Comparison of ENCODE assay signal across 27 mouse cellular contexts in genomic region chr16:29764376-29764775, GRCm38 (mm10).
DNase-seq lines count a peak whose midpoint lies in the region; ATAC-seq and TF ChIP-seq lines count a peak whose summit lies in the region.
"Had no signal": no experiment of that assay in that cellular context is flagged by ENCODE, and none has a peak within 500 bp of the region (broad histone marks: within the 10 kb centered on the region; RNA-seq: fewer than 3 reads in every experiment).

No protein-coding gene starts in this region.

- peaks cover 39% of the 10 kb centered on the region for H3K27me3 ChIP-seq in megakaryocyte, embryonic 14.5 days (replicated peaks)
- no peaks in the 10 kb centered on the region for H3K27me3 ChIP-seq in stomach, postnatal 0 days (ENCODE audit: control insufficient read depth, insufficient read depth, low read length)
- H3K27me3 ChIP-seq: embryonic facial prominence, embryonic 13.5 days; embryonic facial prominence, embryonic 15.5 days; forebrain, embryonic 15.5 days; Patski had no signal

- 61% methylated on average over 1 of the region's 1 CpGs for WGBS in stomach, postnatal 0 days

- H3K36me3 ChIP-seq in megakaryocyte, embryonic 14.5 days (replicated peaks; ENCODE audit: low read length), result no peaks in the 10 kb centered on the region
- no peaks in the 10 kb centered on the region for H3K36me3 ChIP-seq in stomach, postnatal 0 days (ENCODE audit: control insufficient read depth, insufficient read depth, low read length)
- H3K36me3 ChIP-seq: embryonic facial prominence, embryonic 13.5 days; embryonic facial prominence, embryonic 15.5 days; forebrain, embryonic 15.5 days; G1E had no signal

- no peak for TF ChIP-seq EP300 in stomach, postnatal 0 days (optimal IDR thresholded peaks at IDR 0.05)

- no peak overlapping the region for H3K4me2 ChIP-seq in stomach, postnatal 0 days (replicated peaks; ENCODE audit: low read depth)
- H3K4me2 ChIP-seq: embryonic facial prominence, embryonic 13.5 days; embryonic facial prominence, embryonic 15.5 days; forebrain, embryonic 13.5 days; forebrain, embryonic 15.5 days had no signal

- no peak for TF ChIP-seq CTCF in stomach, postnatal 0 days (IDR thresholded peaks at IDR 0.05; ENCODE audit: low read depth)

- H3K9ac ChIP-seq in stomach, postnatal 0 days (ENCODE audit: low read length), result no peak overlapping the region
- H3K9ac ChIP-seq: embryonic facial prominence, embryonic 13.5 days; embryonic facial prominence, embryonic 15.5 days; forebrain, embryonic 13.5 days; forebrain, embryonic 15.5 days; forebrain, postnatal 0 days had no signal

- peak; percentile 61 for DNase-seq in ES-CJ7 (ENCODE audit: low read depth, low spot score)
- DNase-seq in ZHBTc4 (ENCODE audit: low read depth, low spot score), result peak; percentile 77
- no peak for DNase-seq in stomach, postnatal 0 days (ENCODE audit: low spot score)
- no peak for DNase-seq in adrenal gland, postnatal 4 days (ENCODE audit: low spot score in 2 of 2)
- no peak for DNase-seq in heart, adult 18-20 months
- DNase-seq: adrenal gland, adult 8-10 months; adrenal gland, postnatal 14 days; adrenal gland, postnatal 36 days; cerebellum, adult 11 months; cerebellum, adult 18-20 months; cerebellum, adult 8-10 months; cerebellum, adult 9-11 months; cerebellum, postnatal 14 days; cerebellum, postnatal 36 days; embryo, embryonic 11 days; forebrain, postnatal 0 days had no signal

- no peak overlapping the region for H3K27ac ChIP-seq in stomach, postnatal 0 days (replicated peaks)
- H3K27ac ChIP-seq: embryonic facial prominence, embryonic 13.5 days; embryonic facial prominence, embryonic 15.5 days; forebrain, embryonic 13.5 days; forebrain, embryonic 15.5 days had no signal

- peaks cover 12% of the 10 kb centered on the region for H3K4me1 ChIP-seq in megakaryocyte, embryonic 14.5 days
- no peaks in the 10 kb centered on the region; the same call in 1 of the 2 replicates for H3K4me1 ChIP-seq in stomach, postnatal 0 days (replicated peaks; ENCODE audit: control insufficient read depth, insufficient read depth)
- H3K4me1 ChIP-seq: forebrain, embryonic 15.5 days had no signal

- H3K9me3 ChIP-seq in megakaryocyte, embryonic 14.5 days, result peaks cover 27% of the 10 kb centered on the region
- no peaks in the 10 kb centered on the region for H3K9me3 ChIP-seq in stomach, postnatal 0 days (ENCODE audit: control insufficient read depth, low read length)
- H3K9me3 ChIP-seq: embryonic facial prominence, embryonic 13.5 days; embryonic facial prominence, embryonic 15.5 days; forebrain, embryonic 15.5 days had no signal

- H3K4me3 ChIP-seq in megakaryocyte, embryonic 14.5 days (replicated peaks), result peak overlapping the region; percentile 53
- H3K4me3 ChIP-seq in stomach, postnatal 0 days (ENCODE audit: low read depth, low read length), result no peak overlapping the region
- H3K4me3 ChIP-seq: embryonic facial prominence, embryonic 13.5 days; embryonic facial prominence, embryonic 15.5 days; erythroblast, embryonic 14.5 days; forebrain, embryonic 13.5 days; forebrain, embryonic 15.5 days had no signal

- ATAC-seq in megakaryocyte, adult 5-6 weeks (ENCODE audit: poor library complexity, severe bottlenecking), result no peak
- 0 out of 2 replicates have a peak, but pooled peaks have one; percentile 28 for ATAC-seq in stomach, postnatal 0 days (ENCODE audit: low FRiP score, low TSS enrichment)
- ATAC-seq in erythroid progenitor cell, adult 5-6 weeks (replicated peaks; ENCODE audit: low FRiP score, poor library complexity, severe bottlenecking), result no peak
- ATAC-seq: activated CD4-positive, CD25-positive, alpha-beta regulatory T cell, adult 4 months; forebrain, embryonic 13.5 days; forebrain, embryonic 15.5 days; forebrain, postnatal 0 days; Patski had no signal

Comparison
In these comparisons a context has a peak if more than half of its experiments do, and no peak if none do; other contexts are left out.
1. DNase-seq: peak in ES-CJ7 (single experiment) and ZHBTc4 (single experiment); none in stomach, postnatal 0 days (single experiment), adrenal gland, postnatal 4 days (0 of 2) and heart, adult 18-20 months (0 of 2).